Mouse (Mus musculus) neural tube, embryonic 15.5 days (tissue): ENCODE results near the gene Serpinh1. TPM values are rescaled to one million over a fixed set of nuclear protein-coding genes. Genes with fewer than 3 reads are reported as not detected.

ENCODE experiments used
- polyA plus RNA-seq: library from polyadenylated mRNA; unstranded; fragments of >200 nt; fragmentation: Nextera tagmentation; extraction: Ambion mirVana; gene quantifications from 2 replicates; pipeline ENCODE4 v1.2.1, GENCODE M21; 2015

The Serpinh1 gene
- polyA plus RNA-seq, 1 experiment from 2014 or later: 332 TPM

Other genes with a start within 250 kb of the Serpinh1 start
- gene Uvrag, start 212.1 kb downstream of the Serpinh1 start, polyA plus RNA-seq: 15.6 and 17.3 TPM in 2 replicates
- 23.1 and 24.9 TPM in 2 replicates for gene Dgat2, start 170.5 kb downstream of the Serpinh1 start, polyA plus RNA-seq
- 1.1 and 4.1 TPM in 2 replicates for gene Mogat2, start 114.6 kb downstream of the Serpinh1 start, polyA plus RNA-seq
- gene Map6, start 85.8 kb downstream of the Serpinh1 start, polyA plus RNA-seq: 120 and 146 TPM in 2 replicates
- 41.2 and 45.7 TPM in 2 replicates for gene Gdpd5, start 28.2 kb upstream of the Serpinh1 start, polyA plus RNA-seq
- 1.7 and 2.2 TPM in 2 replicates for gene Klhl35, start 112.8 kb upstream of the Serpinh1 start, polyA plus RNA-seq
- gene Rps3, start 130.5 kb upstream of the Serpinh1 start, polyA plus RNA-seq: 412 and 499 TPM in 2 replicates
- 15.1 and 16.6 TPM in 2 replicates for gene Arrb1, start 182.2 kb upstream of the Serpinh1 start, polyA plus RNA-seq